Mouse (Mus musculus) CH12.LX (cell line): ENCODE measurements around the gene Rps26. TPM values are rescaled to one million over a fixed set of nuclear protein-coding genes. Genes with fewer than 3 reads are reported as not detected.
A peak's percentile ranks its signal among the peaks of the same experiment; 100 is the strongest.

Source experiments
- DNase-seq: peaks from one replicate; pipeline ENCODE4 v3.0.0-alpha.2; 2013; ENCODE audit errors: extremely low read depth
- H3K27ac ChIP-seq: 2 replicates; pipeline ENCODE4 v1.5.1; 2012; ENCODE audit warnings: low read depth, mild to moderate bottlenecking, control low read depth, moderate library complexity; ENCODE audit not compliant: insufficient read depth
- H3K27me3 ChIP-seq: replicated peaks from 2 replicates; pipeline ENCODE3; 2012; ENCODE audit warnings: inconsistent platforms
- H3K36me3 ChIP-seq, 2 experiments: replicated peaks in 1 of 2; 2 replicates each; pipeline versions ENCODE3 to v1.6.1; 2012; ENCODE audit warnings: inconsistent platforms in 1 of 2, low read length in 1 of 2, mild to moderate bottlenecking in 1 of 2, mixed read lengths in 1 of 2, moderate library complexity in 1 of 2; ENCODE audit not compliant: control insufficient read depth in 1 of 2, insufficient read depth in 1 of 2
- H3K4me1 ChIP-seq, 2 experiments: 2 replicates each; pipeline ENCODE4 v1.6.1; 2012; ENCODE audit warnings: inconsistent platforms in 1 of 2, moderate library complexity in 1 of 2; ENCODE audit not compliant: insufficient read depth in 2 of 2, control insufficient read depth in 1 of 2
- H3K4me2 ChIP-seq: 2 replicates; pipeline ENCODE4 v1.6.1; 2012; ENCODE audit warnings: low read depth, mild to moderate bottlenecking, control low read depth; ENCODE audit not compliant: poor library complexity, insufficient read depth, severe bottlenecking
- H3K4me3 ChIP-seq, 3 experiments: fragments of 150-350 bp in 1 of 3; sonication (generic) in 1 of 3; replicated peaks in 1 of 3; 2 replicates each; pipeline versions ENCODE3 to v1.5.1; 2011 to 2012; ENCODE audit warnings: low read depth in 2 of 3, low read length in 2 of 3, mild to moderate bottlenecking in 2 of 3, moderate library complexity in 2 of 3, control low read depth in 1 of 3, improper control_type of control experiment in 1 of 3, inconsistent platforms in 1 of 3, mixed read lengths in 1 of 3; ENCODE audit not compliant: poor library complexity in 1 of 3
- H3K79me2 ChIP-seq: replicated peaks from 2 replicates; pipeline ENCODE4 v1.6.1; 2012; ENCODE audit warnings: mild to moderate bottlenecking, moderate library complexity; ENCODE audit not compliant: control insufficient read depth, poor library complexity, insufficient read depth, severe bottlenecking; ENCODE audit errors: extremely low read depth
- H3K9ac ChIP-seq: 2 replicates; pipeline ENCODE4 v1.6.1; 2012; ENCODE audit warnings: low read depth, mild to moderate bottlenecking, control low read depth, moderate library complexity; ENCODE audit not compliant: insufficient read depth
- H3K9me3 ChIP-seq: replicated peaks from 2 replicates; pipeline ENCODE3; 2012; ENCODE audit warnings: low read length, inconsistent platforms, mixed read lengths
- BHLHE40 ChIP-seq: IDR thresholded peaks from 2 replicates; pipeline ENCODE4 v1.6.1; 2011; ENCODE audit warnings: mild to moderate bottlenecking, low read depth, low read length, improper control_type of control experiment
- CHD2 ChIP-seq: IDR thresholded peaks from 2 replicates; pipeline ENCODE4 v1.6.1; 2011; ENCODE audit warnings: low read length, improper control_type of control experiment
- CTCF ChIP-seq, 2 experiments: IDR thresholded peaks in 1 of 2; conservative IDR thresholded peaks in 1 of 2; 2 replicates each; pipeline ENCODE4 v1.5.1; 2011 to 2012; ENCODE audit warnings: low read depth in 2 of 2, low read length in 2 of 2, improper control_type of control experiment in 1 of 2, inconsistent platforms in 1 of 2, mild to moderate bottlenecking in 1 of 2, moderate library complexity in 1 of 2
- EP300 ChIP-seq: IDR thresholded peaks from 2 replicates; pipeline ENCODE4 v1.6.1; 2011; ENCODE audit warnings: low read length, improper control_type of control experiment
- HCFC1 ChIP-seq: IDR thresholded peaks from 2 replicates; pipeline ENCODE4 v1.6.1; 2012; ENCODE audit warnings: low read depth, mild to moderate bottlenecking, inconsistent platforms, low read length, improper control_type of control experiment
- MAX ChIP-seq: IDR thresholded peaks from 2 replicates; pipeline ENCODE4 v1.6.1; 2011; ENCODE audit warnings: low read length, improper control_type of control experiment
- MEF2A ChIP-seq: IDR thresholded peaks from 2 replicates; pipeline ENCODE4 v1.6.1; 2014; ENCODE audit warnings: low read depth, mild to moderate bottlenecking, inconsistent platforms, low read length, improper control_type of control experiment, borderline replicate concordance
- MYC ChIP-seq: IDR thresholded peaks from 2 replicates; pipeline ENCODE4 v1.6.1; 2011; ENCODE audit warnings: low read depth, mild to moderate bottlenecking, improper control_type of control experiment, low read length
- NRF1 ChIP-seq: IDR thresholded peaks from 2 replicates; pipeline ENCODE4 v1.6.1; 2014; ENCODE audit warnings: low read depth, mild to moderate bottlenecking, inconsistent platforms, low read length, improper control_type of control experiment, moderate library complexity
- PAX5 ChIP-seq: IDR thresholded peaks from 2 replicates; pipeline ENCODE4 v1.6.1; 2012; ENCODE audit warnings: low read length, inconsistent platforms, mixed read lengths
- POLR2A ChIP-seq: IDR thresholded peaks from 2 replicates; pipeline ENCODE4 v1.6.1; 2011; ENCODE audit warnings: low read depth, mild to moderate bottlenecking, improper control_type of control experiment, low read length
- POLR2AphosphoS2 ChIP-seq: IDR thresholded peaks from 2 replicates; pipeline ENCODE4 v1.6.1; 2011; ENCODE audit warnings: low read depth, low read length, improper control_type of control experiment
- UBTF ChIP-seq: IDR thresholded peaks from 2 replicates; pipeline ENCODE4 v1.6.1; 2012; ENCODE audit warnings: low read depth, mild to moderate bottlenecking, inconsistent platforms, low read length, improper control_type of control experiment, moderate library complexity
- USF1 ChIP-seq: IDR thresholded peaks from 2 replicates; pipeline ENCODE4 v1.6.1; 2014; ENCODE audit warnings: low read depth, mild to moderate bottlenecking, inconsistent platforms, low read length, improper control_type of control experiment
- ZNF384 ChIP-seq: IDR thresholded peaks from 2 replicates; pipeline ENCODE4 v1.6.1; 2012; ENCODE audit warnings: low read depth, low read length, improper control_type of control experiment, inconsistent platforms
- dilution Hi-C: fragments of 300-500 bp; cut with MboI; formaldehyde crosslinking; loops from 2 replicates; pipeline ENCODE4 v1.14.3; 2020; ENCODE audit warnings: low sequenced_read_pairs; ENCODE audit not compliant: extremely low pct_unique_long_range_greater_than_20kb, extremely low pct_ligation_motif_present
- in situ Hi-C: fragments of 300-500 bp; cut with MboI; formaldehyde crosslinking; loops from 3 replicates; pipeline ENCODE4 v1.14.3; 2019; ENCODE audit warnings: low sequenced_read_pairs, low pct_ligation_motif_present, low pct_unique_long_range_greater_than_20kb, mixed read lengths
- polyA plus RNA-seq: library from polyadenylated mRNA; unstranded; fragments of >175 nt; gene quantifications from 2 replicates; pipeline ENCODE4 v1.2.1, GENCODE M21; 2012; ENCODE audit warnings: low read depth; ENCODE audit not compliant: insufficient read length
- total RNA-seq, 2 experiments: library from RNA; depleted of rRNA; stranded (reverse); fragments of 300-350 nt in 1 of 2; fragments of >200 nt in 1 of 2; gene quantifications; 2 replicates each; pipeline ENCODE4 v1.2.3; 2012 to 2014

The Rps26 gene
- total and polyA plus RNA-seq, 3 experiments = 1,906 to 2,987 (median 2,220) TPM

- Histone ChIP-seq H3K36me3 (peaks cover 28 to 31% of the 10 kb centered on the region in 2 experiments), H3K9ac (no peak overlapping the region), H3K4me2 (no peak overlapping the region), H3K4me1 (peaks cover 6 to 41% of the 10 kb centered on the region in 2 experiments), H3K27me3 (no peaks in the 10 kb centered on the region), H3K79me2 (peaks cover 24% of the 10 kb centered on the region), H3K4me3 (no peak overlapping the region), H3K27ac (peak overlapping the region; percentile 24; the same call in 1 of the 2 replicates), H3K9me3 (no peaks in the 10 kb centered on the region)
- in situ Hi-C loops = no loop called here
- DNase-seq = peak; percentile 43
- dilution Hi-C loops = no loop called here
- TF ChIP-seq CTCF (conservative IDR thresholded peaks at IDR 0.05 in 1 of 2, IDR thresholded peaks at IDR 0.05 in 1 of 2; ENCODE audit: low read depth in 2 of 2, low read length in 2 of 2) (peak in 1 of 2 experiments; percentile 47; a peak in 3 of 4 replicates), USF1 (no peak), MAX (no peak), NRF1 (no peak), EP300 (no peak), CHD2 (no peak; the same call in 1 of the 2 replicates), POLR2A (no peak; the same call in 1 of the 2 replicates), ZNF384 (peak; percentile 68), MYC (no peak), HCFC1 (no peak), UBTF (no peak), POLR2AphosphoS2 (peak; percentile 48)
Observed at GRCm38 (mm10) chr10:128621986-128622520, 4.5 kb downstream of the Rps26 start.

GRCm38 (mm10) chr10:128620241-128620640, 6.3 kb downstream of the Rps26 start:
- H3K9ac ChIP-seq = no peak overlapping the region
- no peaks in the 10 kb centered on the region for H3K9me3 ChIP-seq
- peaks cover 6 to 43% of the 10 kb centered on the region in 2 experiments for H3K4me1 ChIP-seq
- dilution Hi-C loops = no loop called here
- no peak overlapping the region for H3K4me3 ChIP-seq
- H3K4me2 ChIP-seq = no peak overlapping the region
- peaks cover 13% of the 10 kb centered on the region for H3K79me2 ChIP-seq
- DNase-seq = no peak
- H3K36me3 ChIP-seq = peaks cover 25 to 26% of the 10 kb centered on the region in 2 experiments
- in situ Hi-C loops = no loop called here
- no peak overlapping the region for H3K27ac ChIP-seq
- no peak for TF ChIP-seq PAX5
- peak; percentile 53; the same call in 1 of the 2 replicates for TF ChIP-seq MEF2A
- TF ChIP-seq NRF1 = 0 out of 2 replicates have a peak, but pooled peaks have one; percentile 3
- 0 out of 2 replicates have a peak, but pooled peaks have one; percentile 32 for TF ChIP-seq EP300
- TF ChIP-seq BHLHE40 = peak; percentile 57
- no peaks in the 10 kb centered on the region for H3K27me3 ChIP-seq
